Mouse (Mus musculus) cerebral cortex, adult 2 months (tissue): Measurements from ENCODE around the gene Tbc1d21.

Source experiments
- WGBS: fragments of 180-500 bp; shearing (Covaris S2); methylation state at CpG from one replicate; pipeline ENCODE4 v1.1.7; 2018; 5-methylcytosine and 5-hydroxymethylcytosine counted together

Tbc1d21 gene

GRCm38 (mm10) chr9:58370355-58370754, at the start of gene Tbc1d21:
Gene Tbc1d21 (minus strand): TSS chr9:58370455.
- WGBS, result 95% methylated on average over 1 of the region's 1 CpGs

DNA sequence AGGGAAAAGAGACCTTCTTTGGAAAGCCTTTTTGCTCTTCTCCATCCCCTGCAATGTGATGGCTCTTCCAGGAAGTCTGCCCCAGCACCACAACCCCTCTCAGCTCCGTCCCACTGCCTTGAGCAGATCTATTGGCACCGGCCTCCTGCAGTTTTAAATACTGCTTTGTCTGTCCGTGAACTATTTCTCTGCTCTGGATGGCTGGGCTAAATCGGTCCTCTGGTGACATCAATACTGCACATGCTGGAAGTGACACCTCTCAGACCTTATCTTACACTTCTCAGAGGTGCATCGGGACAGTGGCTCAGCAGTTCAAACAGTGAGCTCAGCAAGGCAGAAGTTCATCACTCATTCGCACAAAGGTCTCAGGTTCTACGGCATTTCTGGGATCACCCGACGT, 41.3 kb upstream of the Tbc1d21 start:
- WGBS, result 76% methylated on average over 9 of the region's 9 CpGs

DNA sequence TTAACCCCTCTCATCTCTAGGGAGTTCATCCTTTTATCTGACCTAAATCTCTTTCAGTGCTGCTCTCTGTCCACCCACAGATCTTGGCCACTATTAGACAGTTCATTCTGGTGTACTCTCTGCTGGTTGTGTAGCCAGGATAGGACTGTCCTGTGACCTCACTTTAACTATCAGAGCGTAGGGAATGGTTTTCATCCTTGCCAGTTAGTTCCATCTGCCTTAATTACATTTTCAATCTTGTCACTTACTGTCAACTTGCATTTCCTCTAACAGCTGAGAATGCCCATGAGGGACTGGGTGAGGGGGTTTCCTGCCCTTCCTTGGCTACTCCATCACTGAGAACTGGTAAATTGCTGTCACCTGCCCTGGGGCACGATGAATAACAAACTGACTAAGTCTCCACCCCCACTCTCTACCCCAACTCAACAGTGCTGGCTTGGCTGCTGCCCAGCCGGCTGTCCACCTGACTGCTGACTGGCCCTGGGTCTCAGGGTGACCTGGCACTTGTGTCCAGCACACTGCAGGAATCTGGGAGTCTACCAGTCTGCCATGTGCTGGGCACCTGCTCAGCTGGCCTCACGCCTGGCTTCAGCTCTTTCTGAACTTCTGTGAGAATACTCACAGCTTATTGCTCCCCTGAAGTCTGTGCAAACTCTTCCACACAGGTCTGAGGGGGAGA, 39.9 kb upstream of the Tbc1d21 start:
- WGBS, result 70% methylated on average over 4 of the region's 4 CpGs

DNA sequence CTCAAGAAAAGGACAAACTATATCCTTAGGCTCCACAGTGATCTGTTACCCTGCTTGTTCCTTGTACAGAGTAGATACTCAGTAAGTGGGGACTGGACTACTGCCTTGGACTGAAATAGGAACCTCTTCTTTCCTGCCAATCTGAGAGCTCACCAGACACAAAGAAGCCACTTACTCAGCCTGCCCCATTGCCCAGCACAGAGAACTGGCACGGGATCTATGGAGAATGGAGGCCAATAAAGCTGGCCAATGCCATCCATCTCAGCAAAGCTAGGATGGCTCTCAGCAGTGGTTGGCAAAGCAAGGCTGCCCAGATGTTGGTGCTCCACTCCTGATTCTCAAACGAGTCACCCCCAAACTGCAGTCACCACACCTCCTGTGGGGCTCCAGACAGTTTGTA, 39.0 kb upstream of the Tbc1d21 start:
- 50% methylated on average over 2 of the region's 2 CpGs for WGBS

GRCm38 (mm10) chr9:58404412-58404811, 34.2 kb upstream of the Tbc1d21 start:
- WGBS, result 69% methylated on average over 4 of the region's 4 CpGs

GRCm38 (mm10) chr9:58401371-58402082, 31.3 kb upstream of the Tbc1d21 start:
- WGBS, result 86% methylated on average over 6 of the region's 6 CpGs

DNA sequence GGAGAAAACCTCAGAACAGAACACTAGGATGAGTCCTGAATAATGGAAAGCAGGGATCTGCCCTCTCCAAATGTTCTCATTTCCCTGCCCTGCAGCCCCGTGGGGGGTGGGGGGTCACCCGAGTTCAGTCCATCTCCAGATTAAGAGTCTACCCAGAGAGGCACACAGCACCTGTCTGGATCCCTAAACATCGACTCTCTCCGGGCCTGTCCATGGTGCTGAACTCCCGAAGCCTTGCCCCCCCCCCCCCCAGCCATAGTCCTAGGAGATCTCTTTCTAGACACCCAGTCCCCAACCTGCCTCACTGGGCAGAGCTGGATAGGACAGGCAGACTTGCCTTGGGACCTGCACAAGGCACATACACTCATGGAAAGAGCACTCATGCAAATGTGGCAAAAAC, 29.4 kb upstream of the Tbc1d21 start:
- 30% methylated on average over 5 of the region's 5 CpGs for WGBS

DNA sequence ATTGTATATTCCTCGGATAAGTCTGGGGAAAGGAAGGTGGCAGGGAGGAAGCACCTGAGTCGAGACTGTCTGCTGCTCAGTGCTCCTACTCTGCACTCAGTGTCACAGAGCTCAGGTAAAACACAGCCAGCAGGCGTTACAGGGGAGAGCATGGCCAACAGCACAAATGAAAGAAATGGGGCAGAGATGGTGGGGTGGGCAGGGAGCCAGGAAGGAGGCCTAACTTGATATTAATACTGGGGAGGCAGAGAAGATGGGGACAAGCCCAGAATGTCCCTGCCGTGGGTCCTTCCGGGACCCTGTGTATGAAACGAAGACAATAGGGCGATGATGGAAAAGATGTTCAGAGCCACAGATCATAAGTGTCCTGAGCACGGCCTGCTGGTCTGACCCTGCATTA, 24.4 kb upstream of the Tbc1d21 start:
- WGBS, result 90% methylated on average over 8 of the region's 8 CpGs

- WGBS, result 83% methylated on average over 1 of the region's 1 CpGs
Measured at GRCm38 (mm10) chr9:58393875-58394274, 23.6 kb upstream of the Tbc1d21 start.

DNA sequence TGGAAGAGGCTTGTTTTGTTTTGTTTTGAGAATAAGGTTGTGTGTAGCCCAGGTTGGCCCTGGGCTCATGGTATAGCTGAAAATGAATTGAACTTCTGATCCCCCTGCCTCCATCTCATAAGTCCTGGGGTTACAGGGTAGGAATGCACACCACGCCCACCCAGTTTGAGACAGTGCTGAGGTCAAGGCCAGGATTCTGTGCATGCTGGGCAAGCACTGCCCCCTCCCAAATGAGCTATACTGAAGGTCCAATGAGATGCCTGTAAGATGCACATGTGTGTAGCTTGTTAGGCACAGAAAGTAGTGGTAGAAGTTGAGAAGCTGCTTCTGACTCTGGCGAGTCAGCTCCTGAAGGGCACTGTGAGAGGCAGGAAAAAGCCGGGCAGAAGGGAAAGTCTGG, 18.1 kb upstream of the Tbc1d21 start:
- 81% methylated on average over 3 of the region's 3 CpGs for WGBS

DNA sequence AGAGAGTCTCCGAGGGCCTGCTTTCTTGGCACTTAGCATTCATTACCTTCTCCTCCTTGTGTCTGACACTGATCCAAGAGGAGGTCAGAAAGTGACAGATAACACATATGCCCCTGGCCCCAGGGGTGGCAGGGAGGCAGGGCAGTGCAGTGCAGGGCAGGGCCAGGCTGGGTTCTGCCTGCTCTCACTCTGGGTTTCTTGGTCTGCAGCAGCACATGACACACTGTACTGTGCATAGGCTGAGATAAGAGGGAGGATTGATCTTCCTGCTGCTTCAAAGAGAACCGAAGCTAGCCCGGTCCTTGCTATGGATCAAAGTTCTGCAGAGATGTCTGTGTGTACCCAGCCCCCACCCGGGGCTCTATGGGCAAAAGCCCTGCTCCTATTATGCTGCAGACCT, 8.6 kb upstream of the Tbc1d21 start:
- WGBS, result 72% methylated on average over 4 of the region's 4 CpGs

DNA sequence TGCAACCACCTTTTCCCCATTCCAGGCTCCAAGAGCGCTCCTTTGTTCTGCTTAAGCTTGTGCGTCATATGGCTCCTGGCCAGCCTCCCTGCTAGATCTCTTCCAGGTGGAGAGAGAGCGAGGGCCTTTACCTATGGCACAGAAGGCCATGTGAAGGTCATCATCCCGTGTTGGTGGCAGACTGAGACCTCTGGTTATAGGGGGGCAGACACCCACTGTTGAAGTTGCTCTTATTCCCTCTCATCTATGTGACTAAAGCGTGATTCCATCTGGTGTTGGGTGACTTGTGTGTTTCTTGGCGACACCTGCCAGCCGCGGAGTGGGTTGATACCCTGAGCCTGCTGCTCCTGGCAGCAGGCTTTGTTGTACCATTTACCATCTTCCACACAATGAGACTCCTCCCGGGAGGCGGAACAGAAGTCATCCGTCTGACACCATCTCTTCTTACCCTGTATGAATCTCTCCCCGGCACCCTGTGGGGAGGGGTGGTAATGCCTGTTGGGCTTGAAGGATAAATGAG, 3.7 kb upstream of the Tbc1d21 start:
- WGBS, result 38% methylated on average over 12 of the region's 12 CpGs

DNA sequence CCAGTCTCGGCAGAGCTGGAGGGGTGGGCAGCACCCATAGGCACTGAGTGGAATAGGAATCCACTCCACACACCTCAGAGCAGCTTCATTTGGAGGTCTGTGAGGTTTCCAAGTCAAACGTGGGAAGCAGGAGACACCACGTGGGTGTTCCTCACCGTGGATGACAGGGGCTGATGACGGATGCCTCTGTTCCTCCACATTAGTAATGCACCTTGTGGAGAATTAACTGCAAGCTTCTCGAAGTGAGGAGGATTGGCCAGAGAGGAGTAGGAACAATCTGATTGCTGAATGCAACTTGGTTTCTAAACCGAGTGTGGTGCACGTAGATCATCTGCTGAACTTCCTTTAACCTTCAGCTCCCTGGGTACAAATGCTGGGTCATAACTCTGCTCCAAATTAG, 1.7 kb upstream of the Tbc1d21 start:
- 65% methylated on average over 8 of the region's 8 CpGs for WGBS

DNA sequence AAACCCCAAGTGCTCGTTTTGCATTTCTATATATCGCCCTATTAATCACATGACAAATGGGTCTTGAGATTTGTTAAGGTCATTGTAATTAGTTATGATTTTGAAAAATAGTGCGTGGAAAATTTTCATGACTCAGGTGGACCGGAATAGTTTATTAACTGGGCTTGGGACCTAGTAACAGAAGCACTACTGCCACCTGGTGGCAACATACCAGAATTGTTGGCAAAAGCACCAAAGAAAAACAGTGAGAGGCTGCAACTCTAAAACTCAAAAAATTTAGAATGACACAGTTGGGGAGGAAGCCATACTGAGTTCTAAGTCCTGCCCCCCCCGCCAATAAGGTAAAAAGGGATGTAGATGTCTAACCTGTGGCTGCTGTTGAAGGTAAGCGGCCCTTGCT, 611 bp downstream of the Tbc1d21 start:
- WGBS, result 54% methylated on average over 6 of the region's 6 CpGs

- 57% methylated on average over 8 of the region's 8 CpGs for WGBS
Measured at GRCm38 (mm10) chr9:58364325-58364724, 5.9 kb downstream of the Tbc1d21 start.

DNA sequence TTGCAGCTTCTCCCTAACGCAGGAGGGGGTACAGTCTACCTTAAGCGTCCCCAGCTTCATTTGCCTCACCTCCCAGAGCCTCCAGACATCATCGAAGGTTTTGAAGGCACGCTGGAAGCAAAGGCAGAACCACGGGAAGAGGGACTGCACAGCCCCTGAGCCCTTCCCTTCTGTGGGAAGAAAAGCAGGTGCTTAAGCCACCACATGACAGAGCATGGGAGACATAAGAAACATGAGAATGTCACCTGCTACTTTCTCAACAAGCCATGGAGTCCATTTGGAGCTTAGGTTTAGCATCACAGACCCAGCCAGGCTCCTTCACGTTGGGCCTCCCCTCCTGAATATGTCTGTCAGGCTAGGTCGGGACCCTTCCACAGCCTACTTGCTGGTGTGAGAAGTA, 8.3 kb downstream of the Tbc1d21 start:
- 88% methylated on average over 7 of the region's 7 CpGs for WGBS

DNA sequence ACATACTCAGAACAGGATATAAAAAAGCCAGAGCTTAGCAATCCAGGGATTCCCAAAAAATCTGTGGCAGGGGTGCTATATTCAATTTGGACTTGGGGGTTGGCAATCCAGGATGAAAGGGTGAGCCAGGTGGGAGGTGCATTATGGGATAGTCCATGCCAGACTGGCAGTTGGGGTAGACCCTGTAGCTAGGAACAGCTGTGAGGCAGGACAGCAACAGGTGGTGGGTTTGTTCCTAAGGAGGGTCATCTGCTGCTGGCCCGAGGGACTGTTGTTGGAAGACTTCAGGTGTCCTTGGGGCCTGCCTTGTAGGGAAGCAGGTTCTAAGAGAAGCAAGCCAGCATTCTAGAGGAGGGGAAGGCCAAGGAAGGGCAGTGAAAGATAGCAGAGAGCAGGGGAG, 8.9 kb downstream of the Tbc1d21 start:
- WGBS, result 97% methylated on average over 1 of the region's 1 CpGs

GRCm38 (mm10) chr9:58355262-58356050, 14.8 kb downstream of the Tbc1d21 start:
- WGBS, result 58% methylated on average over 6 of the region's 6 CpGs

GRCm38 (mm10) chr9:58354701-58355100, 15.6 kb downstream of the Tbc1d21 start:
- WGBS, result 74% methylated on average over 6 of the region's 6 CpGs

DNA sequence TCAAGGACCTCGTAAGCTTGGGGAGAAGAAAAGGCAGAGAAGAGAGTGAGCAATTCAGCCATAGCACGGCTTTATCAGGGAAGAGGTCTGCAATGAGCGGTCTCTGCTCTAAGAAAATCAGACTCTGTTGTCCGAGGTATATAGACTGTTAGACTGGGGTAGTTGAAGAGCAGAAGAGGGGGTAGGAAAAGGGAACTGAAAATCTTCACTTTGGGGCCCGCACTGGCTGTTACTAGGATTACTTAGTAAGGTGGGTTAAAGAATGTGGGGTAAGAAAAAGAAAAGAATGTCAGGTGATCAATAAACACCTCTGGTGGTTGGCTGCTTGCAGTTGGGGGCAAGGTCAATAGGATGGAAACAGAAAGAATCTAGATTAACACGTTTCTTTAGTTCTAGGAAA, 17.0 kb downstream of the Tbc1d21 start:
- 89% methylated on average over 6 of the region's 6 CpGs for WGBS

DNA sequence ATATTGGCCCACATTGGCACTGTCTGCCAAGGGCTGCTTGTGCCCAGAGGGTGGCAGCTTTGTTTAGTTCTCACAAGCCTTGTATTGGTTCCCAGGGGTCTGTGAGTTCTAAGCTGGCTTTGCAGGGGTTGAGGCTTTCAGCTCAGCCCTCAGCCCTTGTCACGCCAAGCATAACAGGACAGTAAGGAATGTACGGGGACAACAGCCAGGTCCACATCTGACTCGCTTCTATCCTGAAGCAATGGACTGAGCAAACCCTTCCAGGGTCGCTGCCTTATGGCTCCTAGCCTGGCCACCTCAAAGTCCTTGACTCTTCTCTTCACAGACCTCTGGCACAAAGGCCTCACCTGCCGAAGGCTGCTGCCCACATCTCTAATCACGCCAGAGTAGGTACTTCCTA, 22.5 kb downstream of the Tbc1d21 start:
- 83% methylated on average over 6 of the region's 6 CpGs for WGBS

DNA sequence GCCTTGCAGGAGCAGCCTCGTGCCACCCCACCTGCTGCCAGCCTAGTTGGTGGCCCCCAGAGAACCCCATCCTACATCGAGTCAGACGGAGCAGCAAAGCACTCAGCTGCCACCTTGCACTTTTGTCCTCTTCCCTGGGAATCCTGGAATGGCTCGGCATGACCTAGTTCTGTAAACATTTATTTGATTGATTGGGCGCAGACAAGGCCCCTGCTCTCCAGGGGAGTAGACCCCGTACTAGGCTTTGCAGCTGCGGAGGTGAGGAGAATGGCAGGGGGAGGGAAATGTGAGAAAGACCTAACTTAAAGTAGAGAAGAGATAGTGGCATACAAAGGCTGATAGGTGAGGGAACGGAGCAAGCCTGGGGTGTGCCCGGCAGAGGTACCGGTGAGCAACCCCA, 23.8 kb downstream of the Tbc1d21 start:
- WGBS, result 66% methylated on average over 10 of the region's 10 CpGs

DNA sequence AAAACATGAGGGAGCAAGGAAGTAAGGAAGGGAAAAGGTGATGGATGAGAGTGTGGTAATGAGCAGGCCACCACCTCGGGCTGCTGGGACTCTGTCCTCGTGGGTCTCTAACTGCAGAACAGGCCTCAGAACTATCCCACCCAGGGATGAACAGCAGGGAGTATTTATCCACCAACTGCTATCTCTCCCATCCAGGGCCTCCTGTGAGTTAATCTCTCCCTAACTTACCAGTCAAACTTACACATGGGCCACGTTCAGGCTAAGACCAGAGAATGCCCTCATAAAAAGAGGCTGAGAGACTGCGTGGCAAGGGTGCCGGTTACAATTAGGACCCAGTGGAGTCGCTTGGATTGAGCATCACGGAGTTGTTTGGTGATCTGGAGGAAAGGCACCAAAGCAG, 24.3 kb downstream of the Tbc1d21 start:
- WGBS, result 85% methylated on average over 7 of the region's 7 CpGs
